Mouse (Mus musculus) MEL (cell line): ENCODE data around the gene Arpp21.

ENCODE experiments used
- BHLHE40 ChIP-seq: IDR thresholded peaks from 2 replicates; pipeline ENCODE4 v1.6.1; 2012; ENCODE audit warnings: low read depth, mild to moderate bottlenecking, inconsistent platforms, low read length, improper control_type of control experiment, borderline replicate concordance
- CTCF ChIP-seq, 3 experiments: IDR thresholded peaks in 2 of 3; conservative IDR thresholded peaks in 1 of 3; 2 replicates each; pipeline ENCODE4 v1.5.1; 2011 to 2012; ENCODE audit warnings: low read length in 3 of 3, low read depth in 2 of 3, mild to moderate bottlenecking in 2 of 3, improper control_type of control experiment in 1 of 3, inconsistent platforms in 1 of 3, mixed read lengths in 1 of 3, moderate library complexity in 1 of 3; ENCODE audit not compliant: control insufficient read depth in 1 of 3, insufficient read depth in 1 of 3, poor library complexity in 1 of 3, severe bottlenecking in 1 of 3
- ELF1 ChIP-seq: IDR thresholded peaks from 2 replicates; pipeline ENCODE4 v1.6.1; 2014; ENCODE audit warnings: low read depth, mild to moderate bottlenecking, inconsistent platforms, low read length, improper control_type of control experiment, moderate library complexity
- EP300 ChIP-seq, 2 experiments: IDR thresholded peaks; 2 replicates each; pipeline ENCODE4 v1.6.1; 2011; ENCODE audit warnings: improper control_type of control experiment in 2 of 2, low read length in 2 of 2, low read depth in 1 of 2, mild to moderate bottlenecking in 1 of 2
- GABPA ChIP-seq: IDR thresholded peaks from 2 replicates; pipeline ENCODE4 v1.6.1; 2012; ENCODE audit warnings: low read depth, mild to moderate bottlenecking, inconsistent platforms, low read length, improper control_type of control experiment, moderate library complexity
- NRF1 ChIP-seq: IDR thresholded peaks from 2 replicates; pipeline ENCODE4 v1.6.1; 2014; ENCODE audit warnings: low read depth, mild to moderate bottlenecking, inconsistent platforms, low read length, improper control_type of control experiment, moderate library complexity; ENCODE audit not compliant: poor library complexity, insufficient read depth, severe bottlenecking
- POLR2A ChIP-seq, 2 experiments: IDR thresholded peaks; 2 replicates each; pipeline ENCODE4 v1.6.1; 2011 to 2012; ENCODE audit warnings: low read length in 2 of 2, mild to moderate bottlenecking in 2 of 2, control low read depth in 1 of 2, improper control_type of control experiment in 1 of 2, low read depth in 1 of 2, moderate library complexity in 1 of 2; ENCODE audit not compliant: control insufficient read depth in 1 of 2, insufficient read depth in 1 of 2, poor library complexity in 1 of 2
- USF2 ChIP-seq, 2 experiments: IDR thresholded peaks; 2 replicates each; pipeline ENCODE4 v1.6.1; 2011 to 2012; ENCODE audit warnings: improper control_type of control experiment in 2 of 2, low read length in 2 of 2, borderline replicate concordance in 1 of 2, inconsistent platforms in 1 of 2, low read depth in 1 of 2, mild to moderate bottlenecking in 1 of 2; ENCODE audit not compliant: insufficient read depth in 1 of 2
- ZNF384 ChIP-seq: IDR thresholded peaks from 2 replicates; pipeline ENCODE4 v1.6.1; 2012; ENCODE audit warnings: low read depth, mild to moderate bottlenecking, inconsistent platforms, low read length, improper control_type of control experiment

DNA sequence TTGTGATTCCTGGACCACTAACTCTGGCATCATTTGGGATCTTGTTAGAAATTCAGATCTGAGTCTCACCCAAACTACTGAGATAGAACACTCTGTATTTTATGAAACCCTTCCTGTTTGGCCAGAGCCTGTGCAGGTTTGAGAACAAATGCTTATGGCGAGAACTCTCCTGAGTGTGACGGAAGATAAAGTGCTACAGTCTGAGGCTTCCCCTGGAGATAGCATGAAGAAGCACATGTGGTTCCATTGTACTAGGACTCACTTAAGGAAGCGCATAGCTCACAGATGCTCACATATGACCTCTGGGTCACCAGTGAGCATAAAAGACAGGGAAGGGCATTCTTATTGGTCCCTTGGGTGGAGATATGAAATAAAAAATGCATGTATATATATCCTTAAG lies 17.5 kb downstream of the Arpp21 start:
- TF ChIP-seq ELF1 (no peak), EP300 (IDR thresholded peaks at IDR 0.05; ENCODE audit: low read depth in 1 of 2, low read length in 2 of 2) (no peak), BHLHE40 (no peak), CTCF (IDR thresholded peaks at IDR 0.05 in 2 of 3, conservative IDR thresholded peaks at IDR 0.05 in 1 of 3; ENCODE audit: control insufficient read depth in 1 of 3, insufficient read depth in 1 of 3, low read depth in 2 of 3, low read length in 3 of 3, poor library complexity in 1 of 3, severe bottlenecking in 1 of 3) (no peak), POLR2A (IDR thresholded peaks at IDR 0.05; ENCODE audit: control insufficient read depth in 1 of 2, insufficient read depth in 1 of 2, low read depth in 1 of 2, low read length in 2 of 2, poor library complexity in 1 of 2) (no peak), ZNF384 (no peak), GABPA (no peak), USF2 (IDR thresholded peaks at IDR 0.05; ENCODE audit: borderline replicate concordance in 1 of 2, insufficient read depth in 1 of 2, low read depth in 1 of 2, low read length in 2 of 2) (no peak), NRF1 (no peak)
